Mouse (Mus musculus): ENCODE data around the gene Hic2. TPM values are rescaled to one million over a fixed set of nuclear protein-coding genes. Genes with fewer than 3 reads are reported as not detected.

Gene Hic2
- total RNA-seq, 2 experiments from 2014 or later, result 5.3 to 5.4 TPM

- no peak for DNase-seq (ENCODE audit: low spot score in 2 of 2)
- intact Hi-C loops (cut with DNase I), result loop anchor here (10.0 kb wide), 1 partner anchor 345 kb away; no protein-coding TSS in a partner anchor
Observed at GRCm38 (mm10) chr16:17269872-17270271, 36.5 kb downstream of the Hic2 start.

GRCm38 (mm10) chr16:17271124-17271523, 37.8 kb downstream of the Hic2 start:
- no peak for DNase-seq (ENCODE audit: low spot score in 2 of 2)
- intact Hi-C loops (cut with DNase I), result loop anchor here (10.0 kb wide), 1 partner anchor 346 kb away; no protein-coding TSS in a partner anchor

GRCm38 (mm10) chr16:17271856-17272255, 38.5 kb downstream of the Hic2 start:
- intact Hi-C loops (cut with DNase I), result loop anchor here (10.0 kb wide), 1 partner anchor 347 kb away; no protein-coding TSS in a partner anchor
- no peak for DNase-seq (ENCODE audit: low spot score in 2 of 2)

- intact Hi-C loops (cut with DNase I), result loop anchor here (1.0 to 10.0 kb wide), 5 partner anchors 43 to 351 kb away; partner anchors contain the start of genes Ccdc116, Hic2 and Sdf2l1
- DNase-seq (ENCODE audit: low spot score in 2 of 2), result no peak
Observed at GRCm38 (mm10) chr16:17275721-17276120, 42.3 kb downstream of the Hic2 start, which contains the start of gene Tmem191c. TSS of gene Tmem191c (plus strand) at chr16:17276077.

- intact Hi-C loops (cut with DNase I), result loop anchor here (1.0 to 10.0 kb wide), 5 partner anchors 44 to 352 kb away; partner anchors contain the start of genes Ccdc116, Hic2 and Sdf2l1
- peak; percentile 91 to 92 for DNase-seq (ENCODE audit: low spot score in 2 of 2)
Observed at GRCm38 (mm10) chr16:17276164-17277151, 43.1 kb downstream of the Hic2 start.

- intact Hi-C loops (cut with DNase I), result loop anchor here (5.0 to 10.0 kb wide), 4 partner anchors 45 to 353 kb away; partner anchors contain the start of genes Ccdc116, Hic2 and Sdf2l1
- peak; percentile 75 to 80 for DNase-seq (ENCODE audit: low spot score in 2 of 2)
Observed at GRCm38 (mm10) chr16:17277342-17278211, 44.2 kb downstream of the Hic2 start.

GRCm38 (mm10) chr16:17280471-17280870, 47.1 kb downstream of the Hic2 start:
- intact Hi-C loops (cut with DNase I), result no loop called here
- DNase-seq (ENCODE audit: low spot score in 2 of 2), result no peak

GRCm38 (mm10) chr16:17283151-17283550, 49.8 kb downstream of the Hic2 start:
- intact Hi-C loops (cut with DNase I), result no loop called here
- no peak for DNase-seq (ENCODE audit: low spot score in 2 of 2)

GRCm38 (mm10) chr16:17287103-17287502, 53.7 kb downstream of the Hic2 start:
- intact Hi-C loops (cut with DNase I), result no loop called here

GRCm38 (mm10) chr16:17291016-17291415, 57.6 kb downstream of the Hic2 start:
- intact Hi-C loops (cut with DNase I), result no loop called here
- DNase-seq (ENCODE audit: low spot score in 2 of 2), result no peak

More at GRCm38 (mm10) chr16:17287103-17287502, 53.7 kb downstream of the Hic2 start:
- DNase-seq (ENCODE audit: low spot score in 2 of 2), result no peak

- peak in 1 of 2 experiments; percentile 52 for DNase-seq (ENCODE audit: low spot score in 2 of 2)
- intact Hi-C loops (cut with DNase I), result no loop called here
Observed at GRCm38 (mm10) chr16:17292751-17293150, 59.4 kb downstream of the Hic2 start.

GRCm38 (mm10) chr16:17300818-17301217, 67.4 kb downstream of the Hic2 start:
- no peak for DNase-seq (ENCODE audit: low spot score in 2 of 2)
- intact Hi-C loops (cut with DNase I), result no loop called here

- DNase-seq (ENCODE audit: low spot score in 2 of 2), result no peak
- intact Hi-C loops (cut with DNase I), result no loop called here
Observed at GRCm38 (mm10) chr16:17303521-17304245, 70.3 kb downstream of the Hic2 start.

GRCm38 (mm10) chr16:17307461-17307860, 74.1 kb downstream of the Hic2 start:
- intact Hi-C loops (cut with DNase I), result no loop called here
- no peak for DNase-seq (ENCODE audit: low spot score in 2 of 2)

GRCm38 (mm10) chr16:17309036-17309435, 75.7 kb downstream of the Hic2 start:
- intact Hi-C loops (cut with DNase I), result no loop called here

GRCm38 (mm10) chr16:17312531-17312930, 79.2 kb downstream of the Hic2 start:
- DNase-seq (ENCODE audit: low spot score in 2 of 2), result no peak
- intact Hi-C loops (cut with DNase I), result no loop called here

More at GRCm38 (mm10) chr16:17309036-17309435, 75.7 kb downstream of the Hic2 start:
- no peak for DNase-seq (ENCODE audit: low spot score in 2 of 2)
